In the genomic region with DNA sequence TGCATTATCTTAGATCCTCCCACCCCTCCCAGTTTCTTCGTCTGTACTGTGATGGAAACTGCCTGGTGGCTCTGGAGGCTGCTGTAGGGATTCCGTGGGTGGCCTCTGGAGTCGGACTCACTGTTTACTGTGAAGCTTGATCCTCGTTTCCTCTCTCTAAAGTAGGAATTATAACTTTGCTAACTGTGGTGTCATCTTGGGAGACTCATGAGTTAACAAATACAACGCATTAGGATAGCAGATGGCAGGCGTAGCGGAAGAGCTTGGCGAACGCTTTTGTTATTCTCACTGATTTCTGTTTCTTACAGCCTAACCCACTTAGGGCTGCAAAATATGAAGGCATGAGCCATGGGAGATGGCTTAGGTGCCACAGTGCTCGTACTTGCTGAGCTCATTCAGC, we compare ENCODE assay signal across 31 mouse cellular contexts. TPM values are rescaled to one million over a fixed set of nuclear protein-coding genes. Genes with fewer than 3 reads are reported as not detected.
A peak's percentile ranks its signal among the peaks of the same experiment; 100 is the strongest.
DNase-seq lines count a peak whose midpoint lies in the region; ATAC-seq and TF ChIP-seq lines count a peak whose summit lies in the region.
"Had no signal": no experiment of that assay in that cellular context is flagged by ENCODE, and none has a peak within 500 bp of the region (broad histone marks: within the 10 kb centered on the region; RNA-seq: fewer than 3 reads in every experiment).

No protein-coding gene starts in this region.

- peak; percentile 36; the same call in 1 of the 2 replicates for ATAC-seq in forebrain, postnatal 0 days
- ATAC-seq in forebrain, embryonic 13.5 days, result no peak
- ATAC-seq in intestine, embryonic 14.5 days (replicated peaks; ENCODE audit: low FRiP score, low TSS enrichment, low read depth), result no peak
- ATAC-seq in stomach, embryonic 14.5 days (ENCODE audit: insufficient number of reproducible peaks, insufficient read depth, low FRiP score, low read depth), result 0 out of 2 replicates have a peak, but pooled peaks have one; percentile 37
- ATAC-seq: midbrain, embryonic 15.5 days had no signal

- TF ChIP-seq CTCF in forebrain, postnatal 0 days (IDR thresholded peaks at IDR 0.05; ENCODE audit: low read depth), result no peak
- TF ChIP-seq CTCF in left cerebral cortex, adult 2 months (IDR thresholded peaks at IDR 0.05), result no peak

- 0 out of 2 replicates have a peak overlapping the region, but pooled peaks have one; percentile 29 for H3K27ac ChIP-seq in forebrain, postnatal 0 days (ENCODE audit: low read depth, low read length)
- no peak overlapping the region for H3K27ac ChIP-seq in forebrain, embryonic 13.5 days
- H3K27ac ChIP-seq in left cerebral cortex, adult 2 months, result peak overlapping the region; percentile 9; the same call in 1 of the 2 replicates
- H3K27ac ChIP-seq in intestine, embryonic 14.5 days (ENCODE audit: low read depth), result peak overlapping the region; percentile 48; the same call in 1 of the 2 replicates
- peak overlapping the region; percentile 28; the same call in 1 of the 2 replicates for H3K27ac ChIP-seq in stomach, embryonic 14.5 days (ENCODE audit: low read length)
- H3K27ac ChIP-seq: gastrocnemius, adult 2 months; hindbrain, embryonic 15.5 days; limb, embryonic 10.5 days; liver, embryonic 15.5 days; macrophage; midbrain, embryonic 15.5 days; neural tube, embryonic 12.5 days had no signal

- 67% methylated on average over 10 of the region's 10 CpGs for WGBS in forebrain, postnatal 0 days
- 84% methylated on average over 10 of the region's 10 CpGs for WGBS in forebrain, embryonic 13.5 days
- 65% methylated on average over 10 of the region's 10 CpGs for WGBS in intestine, embryonic 14.5 days
- 60% methylated on average over 10 of the region's 10 CpGs for WGBS in stomach, embryonic 14.5 days

- no peak overlapping the region for H3K4me3 ChIP-seq in forebrain, postnatal 0 days (ENCODE audit: low read depth, low read length)
- H3K4me3 ChIP-seq in forebrain, embryonic 13.5 days, result no peak overlapping the region
- no peak overlapping the region for H3K4me3 ChIP-seq in left cerebral cortex, adult 2 months
- H3K4me3 ChIP-seq in intestine, embryonic 14.5 days (ENCODE audit: low read depth, low read length), result no peak overlapping the region
- no peak overlapping the region for H3K4me3 ChIP-seq in stomach, embryonic 14.5 days (ENCODE audit: low read depth, low read length)
- H3K4me3 ChIP-seq: erythroblast, embryonic 14.5 days; gastrocnemius, adult 2 months; hindbrain, embryonic 15.5 days; limb, embryonic 10.5 days; liver, embryonic 15.5 days; midbrain, embryonic 15.5 days; neural tube, embryonic 12.5 days had no signal

- H3K4me2 ChIP-seq in forebrain, postnatal 0 days (ENCODE audit: low read depth), result no peak overlapping the region
- H3K4me2 ChIP-seq in forebrain, embryonic 13.5 days, result no peak overlapping the region
- H3K4me2 ChIP-seq in intestine, embryonic 14.5 days (ENCODE audit: low read length), result 0 out of 2 replicates have a peak overlapping the region, but pooled peaks have one; percentile 3
- H3K4me2 ChIP-seq in stomach, embryonic 14.5 days (replicated peaks; ENCODE audit: low read depth, low read length), result no peak overlapping the region
- H3K4me2 ChIP-seq: hindbrain, embryonic 15.5 days; liver, embryonic 15.5 days; midbrain, embryonic 15.5 days; neural tube, embryonic 12.5 days had no signal

- DNase-seq in forebrain, postnatal 0 days, result peak; percentile 55
- DNase-seq in left cerebral cortex, adult 2 months (ENCODE audit: extremely low spot score in 1 of 2, low spot score in 2 of 2), result peak; percentile 19 to 21
- no peak for DNase-seq in left cerebral cortex, adult 11 months (ENCODE audit: low spot score)
- no peak for DNase-seq in intestine, embryonic 14.5 days (ENCODE audit: low spot score)
- no peak for DNase-seq in spleen, postnatal 4 days (ENCODE audit: low spot score in 2 of 2)
- DNase-seq in spleen, adult 18-20 months, result no peak
- DNase-seq: adrenal gland, postnatal 36 days; cerebellum, adult 11 months; cerebellum, adult 9-11 months; gastrocnemius, adult 2 months; kidney, adult 18-20 months; kidney, postnatal 4 days; liver had no signal

- H3K27me3 ChIP-seq in forebrain, postnatal 0 days (ENCODE audit: insufficient read depth, low read length), result no peaks in the 10 kb centered on the region
- no peaks in the 10 kb centered on the region for H3K27me3 ChIP-seq in forebrain, embryonic 13.5 days
- no peaks in the 10 kb centered on the region for H3K27me3 ChIP-seq in intestine, embryonic 14.5 days (replicated peaks; ENCODE audit: control insufficient read depth, insufficient read depth, low read length)
- no peaks in the 10 kb centered on the region for H3K27me3 ChIP-seq in stomach, embryonic 14.5 days (ENCODE audit: control insufficient read depth, insufficient read depth, low read length)
- H3K27me3 ChIP-seq: hindbrain, embryonic 15.5 days; liver, embryonic 15.5 days; midbrain, embryonic 15.5 days; neural tube, embryonic 12.5 days had no signal

- no peak overlapping the region for H3K9ac ChIP-seq in forebrain, postnatal 0 days
- no peak overlapping the region for H3K9ac ChIP-seq in forebrain, embryonic 13.5 days
- no peak overlapping the region for H3K9ac ChIP-seq in intestine, embryonic 14.5 days (ENCODE audit: low read length)
- no peak overlapping the region for H3K9ac ChIP-seq in stomach, embryonic 14.5 days (replicated peaks; ENCODE audit: low read depth, low read length)
- H3K9ac ChIP-seq: hindbrain, embryonic 15.5 days; liver, embryonic 15.5 days; midbrain, embryonic 15.5 days; neural tube, embryonic 12.5 days had no signal

- intact Hi-C loops in left cerebral cortex, adult 2 months (cut with DNase I), result loop anchor here (2.0 kb wide), 1 partner anchor 24 kb away; no protein-coding TSS in a partner anchor

- H3K4me1 ChIP-seq in forebrain, postnatal 0 days (ENCODE audit: insufficient read depth), result no peaks in the 10 kb centered on the region
- H3K4me1 ChIP-seq in forebrain, embryonic 13.5 days, result peaks cover 6% of the 10 kb centered on the region
- H3K4me1 ChIP-seq in intestine, embryonic 14.5 days (replicated peaks; ENCODE audit: control insufficient read depth, insufficient read depth, low read length), result no peaks in the 10 kb centered on the region
- H3K4me1 ChIP-seq in stomach, embryonic 14.5 days (ENCODE audit: control insufficient read depth, insufficient read depth, low read length), result no peaks in the 10 kb centered on the region
- H3K4me1 ChIP-seq: limb, embryonic 10.5 days; liver, embryonic 15.5 days; neural tube, embryonic 12.5 days had no signal

- H3K36me3 ChIP-seq in forebrain, postnatal 0 days (ENCODE audit: insufficient read depth), result no peaks in the 10 kb centered on the region
- no peaks in the 10 kb centered on the region for H3K36me3 ChIP-seq in forebrain, embryonic 13.5 days (ENCODE audit: poor library complexity, severe bottlenecking)
- no peaks in the 10 kb centered on the region for H3K36me3 ChIP-seq in intestine, embryonic 14.5 days (ENCODE audit: control insufficient read depth, insufficient read depth, low read length)
- H3K36me3 ChIP-seq in stomach, embryonic 14.5 days (ENCODE audit: control insufficient read depth, insufficient read depth, low read length), result no peaks in the 10 kb centered on the region
- H3K36me3 ChIP-seq: hindbrain, embryonic 15.5 days; limb, embryonic 10.5 days; liver, embryonic 15.5 days; midbrain, embryonic 15.5 days; neural tube, embryonic 12.5 days had no signal

- H3K9me3 ChIP-seq in forebrain, postnatal 0 days (ENCODE audit: low read length), result no peaks in the 10 kb centered on the region
- H3K9me3 ChIP-seq in forebrain, embryonic 13.5 days (replicated peaks), result no peaks in the 10 kb centered on the region
- H3K9me3 ChIP-seq in intestine, embryonic 14.5 days (ENCODE audit: control insufficient read depth, low read length), result no peaks in the 10 kb centered on the region
- no peaks in the 10 kb centered on the region for H3K9me3 ChIP-seq in stomach, embryonic 14.5 days (ENCODE audit: control insufficient read depth, low read depth, low read length)
- H3K9me3 ChIP-seq: hindbrain, embryonic 15.5 days; limb, embryonic 10.5 days; liver, embryonic 15.5 days; midbrain, embryonic 15.5 days; neural tube, embryonic 12.5 days had no signal

RNA-seq across cellular contexts. Expression of a gene that starts 3.3 kb away (rescaled TPM):
- total RNA-seq in forebrain, postnatal 0 days (2014; rRNA removed), result 4.0 and 7.1 TPM in 2 replicates
- polyA plus RNA-seq in forebrain, postnatal 0 days (2015; fragmentation: Nextera tagmentation; extraction: Ambion mirVana), result 36.3 and 43.3 TPM in 2 replicates
- polyA plus RNA-seq in forebrain, embryonic 13.5 days (2015; fragmentation: Nextera tagmentation; extraction: Ambion mirVana), result 31.4 and 39.8 TPM in 2 replicates
- total RNA-seq in left cerebral cortex, adult 2 months (2021), result 10 to 100 TPM in 1 of 2 experiments, 1 to 10 TPM in 1; 9.6 to 10.1 TPM
- polyA plus RNA-seq in intestine, embryonic 14.5 days (2014; fragmentation: Nextera tagmentation; extraction: Ambion mirVana), result 26.2 and 28.5 TPM in 2 replicates
- 31.7 and 37.0 TPM in 2 replicates for polyA plus RNA-seq in stomach, embryonic 14.5 days (2014; fragmentation: Nextera tagmentation; extraction: Ambion mirVana)
- total RNA-seq: hematopoietic stem cell, adult 5-6 weeks had no signal

RNA-seq across cellular contexts. Expression of a gene that starts 17.8 kb away (rescaled TPM):
- total RNA-seq in forebrain, postnatal 0 days (2014; rRNA removed), result 0.15 and 0.19 TPM in 2 replicates
- 0.24 and 0.48 TPM in 2 replicates for polyA plus RNA-seq in forebrain, postnatal 0 days (2015; fragmentation: Nextera tagmentation; extraction: Ambion mirVana)
- 0.17 and 0.21 TPM in 2 replicates for polyA plus RNA-seq in forebrain, embryonic 13.5 days (2015; fragmentation: Nextera tagmentation; extraction: Ambion mirVana)
- total RNA-seq in left cerebral cortex, adult 2 months (2021), result not detected
- not detected in 2 replicates for polyA plus RNA-seq in intestine, embryonic 14.5 days (2014; fragmentation: Nextera tagmentation; extraction: Ambion mirVana)
- polyA plus RNA-seq in stomach, embryonic 14.5 days (2014; fragmentation: Nextera tagmentation; extraction: Ambion mirVana), result 0.21 TPM in 1 of 2 replicates, not detected in the other
- total RNA-seq: adrenal gland, postnatal 36 days; gastrocnemius, adult 2 months; gastrocnemius, postnatal 4 days; hematopoietic stem cell, adult 5-6 weeks; left cerebral cortex, adult 18-20 months had no signal
- polyA plus RNA-seq: erythroblast, embryonic 14.5 days; heart, embryonic 16.5 days; liver, embryonic 15.5 days; macrophage; urinary bladder, adult 2 months had no signal

RNA-seq across cellular contexts. Expression of a gene that starts 29.6 kb away (rescaled TPM):
- total RNA-seq in forebrain, postnatal 0 days (2014; rRNA removed), result 0.14 and 1.6 TPM in 2 replicates
- polyA plus RNA-seq in forebrain, postnatal 0 days (2015; fragmentation: Nextera tagmentation; extraction: Ambion mirVana), result 1.3 and 2.0 TPM in 2 replicates
- 0.15 TPM in 1 of 2 replicates, not detected in the other for polyA plus RNA-seq in forebrain, embryonic 13.5 days (2015; fragmentation: Nextera tagmentation; extraction: Ambion mirVana)
- total RNA-seq in left cerebral cortex, adult 2 months (2021), result 10 to 100 TPM in 1 of 2 experiments, 1 to 10 TPM in 1; 8.7 to 11.6 TPM
- not detected in 2 replicates for polyA plus RNA-seq in intestine, embryonic 14.5 days (2014; fragmentation: Nextera tagmentation; extraction: Ambion mirVana)
- polyA plus RNA-seq in stomach, embryonic 14.5 days (2014; fragmentation: Nextera tagmentation; extraction: Ambion mirVana), result not detected in 2 replicates
- total RNA-seq: adrenal gland, postnatal 36 days; gastrocnemius, adult 2 months; gastrocnemius, postnatal 4 days; hematopoietic stem cell, adult 5-6 weeks had no signal
- polyA plus RNA-seq: embryonic facial prominence, embryonic 11.5 days; erythroblast, embryonic 14.5 days; heart, embryonic 16.5 days; hindbrain, embryonic 15.5 days; limb, embryonic 10.5 days; liver, embryonic 15.5 days; lung, embryonic 16.5 days; macrophage; neural tube, embryonic 12.5 days had no signal

RNA-seq across cellular contexts. Expression of a gene that starts 41.6 kb away (rescaled TPM):
- 0.23 TPM in 1 of 2 replicates, not detected in the other for total RNA-seq in forebrain, postnatal 0 days (2014; rRNA removed)
- 0.10 TPM in 1 of 2 replicates, not detected in the other for polyA plus RNA-seq in forebrain, postnatal 0 days (2015; fragmentation: Nextera tagmentation; extraction: Ambion mirVana)
- not detected in 2 replicates for polyA plus RNA-seq in forebrain, embryonic 13.5 days (2015; fragmentation: Nextera tagmentation; extraction: Ambion mirVana)
- total RNA-seq in left cerebral cortex, adult 2 months (2021), result not detected
- polyA plus RNA-seq in intestine, embryonic 14.5 days (2014; fragmentation: Nextera tagmentation; extraction: Ambion mirVana), result not detected in 2 replicates
- not detected in 2 replicates for polyA plus RNA-seq in stomach, embryonic 14.5 days (2014; fragmentation: Nextera tagmentation; extraction: Ambion mirVana)
- total RNA-seq: adrenal gland, postnatal 36 days; gastrocnemius, adult 2 months; hematopoietic stem cell, adult 5-6 weeks; left cerebral cortex, adult 18-20 months had no signal
- polyA plus RNA-seq: cortical plate, adult 2 months; erythroblast, embryonic 14.5 days; heart, embryonic 16.5 days; kidney, embryonic 16.5 days; limb, embryonic 10.5 days; liver, embryonic 15.5 days; lung, embryonic 16.5 days; macrophage; neural tube, embryonic 12.5 days; urinary bladder, adult 2 months had no signal

RNA-seq across cellular contexts. Expression of a gene that starts 45.5 kb away (rescaled TPM):
- not detected in 2 replicates for total RNA-seq in forebrain, postnatal 0 days (2014; rRNA removed)
- 0.09 and 0.10 TPM in 2 replicates for polyA plus RNA-seq in forebrain, postnatal 0 days (2015; fragmentation: Nextera tagmentation; extraction: Ambion mirVana)
- polyA plus RNA-seq in forebrain, embryonic 13.5 days (2015; fragmentation: Nextera tagmentation; extraction: Ambion mirVana), result 0.11 TPM in 1 of 2 replicates, not detected in the other
- total RNA-seq in left cerebral cortex, adult 2 months (2021), result not detected
- polyA plus RNA-seq in intestine, embryonic 14.5 days (2014; fragmentation: Nextera tagmentation; extraction: Ambion mirVana), result 16.5 and 17.1 TPM in 2 replicates
- 3.0 and 3.9 TPM in 2 replicates for polyA plus RNA-seq in stomach, embryonic 14.5 days (2014; fragmentation: Nextera tagmentation; extraction: Ambion mirVana)
- total RNA-seq: gastrocnemius, adult 2 months; hematopoietic stem cell, adult 5-6 weeks; left cerebral cortex, adult 18-20 months had no signal
- polyA plus RNA-seq: erythroblast, embryonic 14.5 days; macrophage had no signal

Comparison
In these comparisons a context has a peak if more than half of its experiments do, and no peak if none do; other contexts are left out.
1. ATAC-seq: peak in forebrain, postnatal 0 days (single experiment) and stomach, embryonic 14.5 days (single experiment); none in forebrain, embryonic 13.5 days (single experiment) and intestine, embryonic 14.5 days (single experiment).
2. DNase-seq: peak in forebrain, postnatal 0 days (single experiment) and left cerebral cortex, adult 2 months (2 of 2); none in left cerebral cortex, adult 11 months (single experiment), intestine, embryonic 14.5 days (single experiment), spleen, postnatal 4 days (0 of 2) and spleen, adult 18-20 months (0 of 2).